Mouse (Mus musculus) neural tube, embryonic 12.5 days (tissue): ENCODE data around the gene Vars. TPM values are rescaled to one million over a fixed set of nuclear protein-coding genes. Genes with fewer than 3 reads are reported as not detected.

Experiments
- ATAC-seq: fragments of 200-750 bp; cut with Nextera tagmentation; 2 replicates; pipeline ENCODE4 v1.8.0; 2017; ENCODE audit warnings: low read depth, mild to moderate bottlenecking, moderate TSS enrichment, moderate library complexity; ENCODE audit not compliant: low FRiP score
- H3K27ac ChIP-seq: fragments of 300-500 bp; sonication (generic); 2 replicates; pipeline ENCODE4 v1.5.1; 2016
- H3K27me3 ChIP-seq: fragments of 300-500 bp; sonication (generic); replicated peaks from 2 replicates; pipeline ENCODE4 v1.6.1; 2016; ENCODE audit warnings: mild to moderate bottlenecking
- H3K36me3 ChIP-seq: fragments of 300-500 bp; sonication (generic); 2 replicates; pipeline ENCODE4 v1.6.1; 2016; ENCODE audit warnings: mild to moderate bottlenecking
- H3K4me1 ChIP-seq: fragments of 300-500 bp; sonication (generic); 2 replicates; pipeline ENCODE4 v1.6.1; 2016
- H3K4me2 ChIP-seq: fragments of 300-500 bp; sonication (generic); replicated peaks from 2 replicates; pipeline ENCODE4 v1.6.1; 2016; ENCODE audit warnings: mild to moderate bottlenecking
- H3K4me3 ChIP-seq: fragments of 300-500 bp; sonication (generic); 2 replicates; pipeline ENCODE4 v1.5.1; 2016
- H3K9ac ChIP-seq: fragments of 300-500 bp; sonication (generic); 2 replicates; pipeline ENCODE4 v1.6.1; 2016; ENCODE audit warnings: mild to moderate bottlenecking
- H3K9me3 ChIP-seq: fragments of 300-500 bp; sonication (generic); 2 replicates; pipeline ENCODE4 v1.6.1; 2016; ENCODE audit warnings: mild to moderate bottlenecking
- WGBS: fragments of 180-500 bp; shearing (Covaris S2); methylation state at CpG from one replicate; pipeline ENCODE4 v1.1.7; 2016; 5-methylcytosine and 5-hydroxymethylcytosine counted together
- polyA plus RNA-seq: library from polyadenylated mRNA; unstranded; fragments of >200 nt; fragmentation: Nextera tagmentation; extraction: Ambion mirVana; gene quantifications from 2 replicates; pipeline ENCODE4 v1.2.1, GENCODE M21; 2016

Vars gene
- polyA plus RNA-seq, 1 experiment from 2014 or later: 118 TPM

GRCm38 (mm10) chr17:35009586-35009985 is 8.8 kb downstream of the Vars start:
- no peak for ATAC-seq
- no peak overlapping the region for H3K27ac ChIP-seq
- peaks cover 97% of the 10 kb centered on the region for H3K36me3 ChIP-seq
- WGBS: 88% methylated on average over 7 of the region's 7 CpGs
- H3K4me1 ChIP-seq: no peaks in the 10 kb centered on the region
- no peak overlapping the region for H3K4me2 ChIP-seq
- no peak overlapping the region for H3K4me3 ChIP-seq
- H3K9me3 ChIP-seq: no peaks in the 10 kb centered on the region
- no peaks in the 10 kb centered on the region for H3K27me3 ChIP-seq
- H3K9ac ChIP-seq: 0 out of 2 replicates have a peak overlapping the region, but pooled peaks have one; percentile 8

DNA sequence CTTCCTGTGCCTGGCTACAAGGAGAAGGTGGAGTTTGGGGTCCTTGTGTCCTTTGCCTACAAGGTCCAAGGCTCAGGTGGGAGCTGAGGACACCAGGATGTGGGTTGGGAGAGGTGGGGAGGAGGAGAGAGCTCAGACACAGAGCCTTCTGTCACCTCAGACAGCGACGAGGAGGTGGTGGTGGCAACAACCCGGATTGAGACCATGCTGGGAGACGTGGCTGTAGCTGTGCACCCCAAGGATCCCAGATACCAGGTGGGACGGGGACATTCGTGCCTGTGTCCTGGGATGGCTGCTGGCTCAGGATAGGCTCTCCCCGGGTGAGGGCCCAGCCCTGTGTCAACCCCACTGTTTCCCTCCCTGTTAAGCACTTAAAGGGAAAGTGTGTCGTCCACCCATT is 10.7 kb downstream of the Vars start:
- H3K9me3 ChIP-seq: no peaks in the 10 kb centered on the region
- 93% methylated on average over 8 of the region's 8 CpGs for WGBS
- H3K4me3 ChIP-seq: no peak overlapping the region
- H3K27me3 ChIP-seq: no peaks in the 10 kb centered on the region
- 0 out of 2 replicates have a peak, but pooled peaks cover 3% of the 10 kb centered on the region for H3K4me1 ChIP-seq
- H3K36me3 ChIP-seq: peaks cover 99% of the 10 kb centered on the region
- no peak for ATAC-seq
- no peak overlapping the region for H3K27ac ChIP-seq
- H3K9ac ChIP-seq: no peak overlapping the region
- H3K4me2 ChIP-seq: no peak overlapping the region

DNA sequence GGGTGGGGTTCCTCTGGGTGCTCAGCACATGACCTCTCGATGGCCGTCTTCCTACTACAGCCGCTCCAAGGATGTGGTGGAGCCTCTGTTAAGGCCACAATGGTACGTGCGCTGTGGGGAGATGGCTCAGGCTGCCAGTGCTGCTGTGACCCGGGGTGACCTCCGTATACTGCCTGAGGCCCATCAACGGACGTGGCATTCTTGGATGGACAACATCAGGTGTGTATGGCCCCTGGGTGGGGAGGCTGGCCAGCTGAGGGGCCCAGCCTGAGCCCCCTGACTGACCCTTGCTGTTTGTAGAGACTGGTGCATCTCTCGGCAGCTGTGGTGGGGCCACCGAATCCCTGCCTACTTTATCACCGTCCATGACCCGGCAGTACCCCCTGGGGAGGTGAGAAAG is 11.6 kb downstream of the Vars start:
- no peak overlapping the region for H3K4me2 ChIP-seq
- no peak overlapping the region for H3K4me3 ChIP-seq
- no peaks in the 10 kb centered on the region for H3K9me3 ChIP-seq
- no peaks in the 10 kb centered on the region for H3K27me3 ChIP-seq
- no peak overlapping the region for H3K27ac ChIP-seq
- 0 out of 2 replicates have a peak, but pooled peaks cover 4% of the 10 kb centered on the region for H3K4me1 ChIP-seq
- H3K36me3 ChIP-seq: peaks cover 98% of the 10 kb centered on the region
- no peak for ATAC-seq
- H3K9ac ChIP-seq: no peak overlapping the region; the same call in 1 of the 2 replicates
- WGBS: 83% methylated on average over 13 of the region's 13 CpGs

GRCm38 (mm10) chr17:35013221-35013620 is 12.4 kb downstream of the Vars start:
- ATAC-seq: no peak
- 85% methylated on average over 6 of the region's 6 CpGs for WGBS
- Histone ChIP-seq H3K4me3 (no peak overlapping the region), H3K4me2 (no peak overlapping the region), H3K4me1 (0 out of 2 replicates have a peak, but pooled peaks cover 4% of the 10 kb centered on the region), H3K27ac (no peak overlapping the region), H3K27me3 (no peaks in the 10 kb centered on the region), H3K9ac (no peak overlapping the region), H3K9me3 (no peaks in the 10 kb centered on the region), H3K36me3 (peaks cover 93% of the 10 kb centered on the region)

GRCm38 (mm10) chr17:35015296-35015695 is 14.5 kb downstream of the Vars start:
- H3K4me2 ChIP-seq: no peak overlapping the region
- H3K4me3 ChIP-seq: no peak overlapping the region
- H3K9ac ChIP-seq: 0 out of 2 replicates have a peak overlapping the region, but pooled peaks have one; percentile 35
- H3K36me3 ChIP-seq: peaks cover 73% of the 10 kb centered on the region
- 0 out of 2 replicates have a peak, but pooled peaks cover 4% of the 10 kb centered on the region for H3K4me1 ChIP-seq
- 94% methylated on average over 16 of the region's 16 CpGs for WGBS
- no peak for ATAC-seq
- H3K27me3 ChIP-seq: no peaks in the 10 kb centered on the region
- H3K9me3 ChIP-seq: no peaks in the 10 kb centered on the region
- no peak overlapping the region for H3K27ac ChIP-seq

GRCm38 (mm10) chr17:35016376-35016775 is 15.6 kb downstream of the Vars start, which contains the start of gene Vwa7:
TSS of gene Vwa7 (plus strand) at chr17:35016579.
- 75% methylated on average over 12 of the region's 12 CpGs for WGBS
- Histone ChIP-seq H3K4me1 (peaks cover 6% of the 10 kb centered on the region), H3K36me3 (peaks cover 62% of the 10 kb centered on the region), H3K9ac (0 out of 2 replicates have a peak within 1 kb of the TSS, but pooled peaks have one; percentile 35), H3K4me3 (no peak within 1 kb of the TSS), H3K4me2 (no peak within 1 kb of the TSS), H3K9me3 (no peaks in the 10 kb centered on the region), H3K27me3 (no peaks in the 10 kb centered on the region), H3K27ac (no peak within 1 kb of the TSS)
- peak; percentile 62 for ATAC-seq

- ATAC-seq: no peak
- Histone ChIP-seq H3K9me3 (no peaks in the 10 kb centered on the region), H3K27ac (no peak overlapping the region), H3K4me1 (peaks cover 8% of the 10 kb centered on the region), H3K9ac (no peak overlapping the region), H3K27me3 (no peaks in the 10 kb centered on the region), H3K4me2 (no peak overlapping the region), H3K36me3 (peaks cover 56% of the 10 kb centered on the region), H3K4me3 (no peak overlapping the region)
- WGBS: 84% methylated on average over 10 of the region's 10 CpGs
Measured at GRCm38 (mm10) chr17:35016791-35017705, 16.3 kb downstream of the Vars start.

GRCm38 (mm10) chr17:35017706-35018030 is 16.9 kb downstream of the Vars start:
- H3K36me3 ChIP-seq: peaks cover 50% of the 10 kb centered on the region
- no peak overlapping the region for H3K27ac ChIP-seq
- 70% methylated on average over 14 of the region's 14 CpGs for WGBS
- H3K9me3 ChIP-seq: no peaks in the 10 kb centered on the region
- peaks cover 8% of the 10 kb centered on the region for H3K4me1 ChIP-seq
- H3K4me3 ChIP-seq: no peak overlapping the region
- no peak for ATAC-seq
- H3K27me3 ChIP-seq: no peaks in the 10 kb centered on the region
- H3K4me2 ChIP-seq: no peak overlapping the region
- H3K9ac ChIP-seq: no peak overlapping the region

GRCm38 (mm10) chr17:35018171-35018570 is 17.4 kb downstream of the Vars start:
- Histone ChIP-seq H3K27me3 (no peaks in the 10 kb centered on the region), H3K36me3 (peaks cover 45% of the 10 kb centered on the region), H3K9ac (no peak overlapping the region), H3K4me3 (no peak overlapping the region), H3K27ac (no peak overlapping the region), H3K4me1 (peaks cover 8% of the 10 kb centered on the region), H3K9me3 (no peaks in the 10 kb centered on the region), H3K4me2 (no peak overlapping the region)
- 84% methylated on average over 3 of the region's 3 CpGs for WGBS
- no peak for ATAC-seq

- no peak overlapping the region for H3K27ac ChIP-seq
- no peak overlapping the region for H3K9ac ChIP-seq
- 78% methylated on average over 11 of the region's 11 CpGs for WGBS
- ATAC-seq: no peak
- no peak overlapping the region for H3K4me2 ChIP-seq
- H3K4me3 ChIP-seq: no peak overlapping the region
- no peaks in the 10 kb centered on the region for H3K9me3 ChIP-seq
- no peaks in the 10 kb centered on the region for H3K27me3 ChIP-seq
- peaks cover 8% of the 10 kb centered on the region for H3K4me1 ChIP-seq
- H3K36me3 ChIP-seq: peaks cover 27% of the 10 kb centered on the region
Measured at GRCm38 (mm10) chr17:35019894-35020293, 19.1 kb downstream of the Vars start.

GRCm38 (mm10) chr17:35020551-35020950 is 19.8 kb downstream of the Vars start:
- no peak for ATAC-seq
- Histone ChIP-seq H3K27ac (no peak overlapping the region), H3K9me3 (no peaks in the 10 kb centered on the region), H3K4me1 (peaks cover 8% of the 10 kb centered on the region), H3K4me3 (no peak overlapping the region), H3K27me3 (no peaks in the 10 kb centered on the region), H3K9ac (no peak overlapping the region), H3K36me3 (peaks cover 21% of the 10 kb centered on the region), H3K4me2 (no peak overlapping the region)
- 89% methylated on average over 8 of the region's 8 CpGs for WGBS

DNA sequence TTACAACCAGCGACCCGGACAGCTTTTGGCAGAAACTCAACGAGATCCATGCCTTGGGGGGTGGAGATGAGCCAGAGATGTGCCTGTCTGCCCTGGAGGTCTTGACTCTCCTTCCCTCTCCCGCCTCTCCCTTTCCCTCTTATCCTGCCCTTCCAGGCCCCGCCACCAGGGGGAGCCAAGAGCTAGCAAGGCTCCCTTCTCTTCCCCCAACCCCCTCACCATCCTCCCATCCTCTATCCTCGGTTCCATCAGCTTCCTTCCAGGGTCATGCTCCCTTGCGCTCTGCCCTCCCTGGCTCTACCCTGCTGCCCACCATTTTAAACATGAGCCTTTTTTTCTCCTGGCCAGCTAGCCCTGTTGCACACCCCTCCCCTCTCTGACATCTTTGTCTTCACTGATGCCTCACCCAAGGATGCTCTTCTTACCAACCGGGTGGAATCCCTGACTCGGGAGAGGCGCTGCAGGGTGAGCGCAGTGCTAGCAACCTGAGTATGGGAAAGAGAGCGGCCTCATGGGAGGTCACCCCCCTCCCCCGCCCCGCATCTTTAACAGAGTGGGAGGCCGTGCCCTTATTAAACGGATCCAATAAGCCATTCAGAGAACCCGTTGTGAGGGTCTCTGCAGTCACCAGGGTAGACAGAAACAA is 20.5 kb downstream of the Vars start:
- H3K27me3 ChIP-seq: no peaks in the 10 kb centered on the region
- H3K36me3 ChIP-seq: peaks cover 13% of the 10 kb centered on the region
- H3K9ac ChIP-seq: 0 out of 2 replicates have a peak overlapping the region, but pooled peaks have one; percentile 8
- no peak overlapping the region for H3K27ac ChIP-seq
- 12% methylated on average over 17 of the region's 17 CpGs for WGBS
- H3K4me1 ChIP-seq: peaks cover 10% of the 10 kb centered on the region
- peak overlapping the region; percentile 32 for H3K4me2 ChIP-seq
- H3K4me3 ChIP-seq: no peak overlapping the region
- ATAC-seq: no peak
- H3K9me3 ChIP-seq: no peaks in the 10 kb centered on the region
